Mouse (Mus musculus) cerebellum, adult 2 months (tissue): ENCODE results near the gene Amz1. TPM values are rescaled to one million over a fixed set of nuclear protein-coding genes. Genes with fewer than 3 reads are reported as not detected.

Source experiments
- DNase-seq, 2 experiments: peaks; one replicate each; pipeline ENCODE4 v3.0.0; 2021
- H3K27ac ChIP-seq: fragments of 200-500 bp; 2 replicates; pipeline ENCODE4 v1.5.1; 2012; ENCODE audit warnings: low read length, control low read depth, inconsistent platforms; ENCODE audit not compliant: insufficient read depth
- H3K27me3 ChIP-seq: fragments of 200-500 bp; 2 replicates; pipeline ENCODE4 v1.6.1; 2012; ENCODE audit warnings: inconsistent platforms, mild to moderate bottlenecking, low read length, moderate library complexity; ENCODE audit not compliant: control insufficient read depth, insufficient read depth
- H3K4me1 ChIP-seq: fragments of 200-500 bp; 2 replicates; pipeline ENCODE4 v1.6.1; 2011; ENCODE audit warnings: low read length; ENCODE audit not compliant: control insufficient read depth, insufficient read depth
- H3K4me3 ChIP-seq: fragments of 200-500 bp; replicated peaks from 2 replicates; pipeline ENCODE3; 2011; ENCODE audit warnings: mild to moderate bottlenecking, low read depth, low read length, control low read depth; ENCODE audit not compliant: insufficient read depth
- CTCF ChIP-seq: fragments of 200-500 bp; IDR thresholded peaks from 2 replicates; pipeline ENCODE4 v1.5.1; 2011; ENCODE audit warnings: low read depth, mild to moderate bottlenecking, control low read depth, low read length, moderate library complexity, borderline replicate concordance; ENCODE audit not compliant: insufficient read depth
- POLR2A ChIP-seq: fragments of 200-500 bp; IDR thresholded peaks from 2 replicates; pipeline ENCODE4 v1.6.1; 2011; ENCODE audit warnings: low read length, control low read depth, borderline replicate concordance; ENCODE audit not compliant: insufficient read depth
- whole genome bisulfite sequencing: fragments of 180-500 bp; shearing (Covaris S2); methylation state at CpG from one replicate; pipeline ENCODE4 v1.1.7; 2018; 5-methylcytosine and 5-hydroxymethylcytosine counted together
- polyA plus RNA-seq: library from polyadenylated mRNA; depleted of rRNA; stranded (reverse); fragments of >200 nt; gene quantifications from 2 replicates; pipeline ENCODE4 v1.2.3, GENCODE M21; 2012

The Amz1 gene
- polyA plus RNA-seq, 1 experiment, result 4.6 TPM

- 50% methylated on average over 11 of the region's 11 CpGs for WGBS
- no peak for DNase-seq
- Histone ChIP-seq H3K27ac (no peak overlapping the region), H3K4me1 (no peaks in the 10 kb centered on the region), H3K4me3 (no peak overlapping the region), H3K27me3 (no peaks in the 10 kb centered on the region)
- TF ChIP-seq CTCF (no peak), POLR2A (no peak)
Measured at GRCm38 (mm10) chr5:140741040-140741439, 17.1 kb downstream of the Amz1 start.

- Histone ChIP-seq H3K27ac (no peak overlapping the region), H3K4me1 (no peaks in the 10 kb centered on the region), H3K27me3 (no peaks in the 10 kb centered on the region), H3K4me3 (no peak overlapping the region)
- DNase-seq, result no peak
- TF ChIP-seq CTCF (peak; percentile 24; the same call in 1 of the 2 replicates), POLR2A (no peak)
Measured at GRCm38 (mm10) chr5:140741877-140742276, 17.9 kb downstream of the Amz1 start.

DNA sequence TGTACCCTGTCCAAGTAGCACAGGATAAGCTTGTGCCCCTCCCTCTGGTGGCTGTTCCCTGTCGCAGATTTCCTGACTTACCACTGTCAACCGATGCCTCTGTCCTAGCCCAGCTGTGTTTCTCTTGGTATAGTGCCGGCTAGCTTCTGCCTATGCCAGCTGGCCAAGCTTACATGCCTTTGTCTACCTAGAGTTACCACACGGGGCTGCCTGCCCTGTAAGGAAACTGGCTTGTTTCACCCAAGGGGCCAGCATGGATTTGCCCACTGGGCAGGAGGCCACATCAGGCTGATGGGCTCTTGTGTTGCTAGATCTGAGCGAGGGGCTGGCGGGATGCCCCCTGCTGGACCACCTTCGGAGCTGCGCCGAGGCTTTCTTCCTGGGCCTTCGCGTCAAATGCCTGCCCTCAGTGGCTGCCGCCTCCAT lies 19.8 kb downstream of the Amz1 start:
- no peak overlapping the region for H3K27ac ChIP-seq
- H3K4me3 ChIP-seq, result no peak overlapping the region
- TF ChIP-seq POLR2A (no peak), CTCF (no peak)
- no peak for DNase-seq
- no peaks in the 10 kb centered on the region for H3K4me1 ChIP-seq
- 9% methylated on average over 12 of the region's 12 CpGs for WGBS
- no peaks in the 10 kb centered on the region for H3K27me3 ChIP-seq

- no peak overlapping the region for H3K4me3 ChIP-seq
- no peaks in the 10 kb centered on the region for H3K27me3 ChIP-seq
- no peak for TF ChIP-seq POLR2A
- no peak for TF ChIP-seq CTCF
- WGBS, result 65% methylated on average over 10 of the region's 10 CpGs
- no peak for DNase-seq
- H3K27ac ChIP-seq, result no peak overlapping the region
- H3K4me1 ChIP-seq, result no peaks in the 10 kb centered on the region
Measured at GRCm38 (mm10) chr5:140748425-140748824, 24.5 kb downstream of the Amz1 start.

DNA sequence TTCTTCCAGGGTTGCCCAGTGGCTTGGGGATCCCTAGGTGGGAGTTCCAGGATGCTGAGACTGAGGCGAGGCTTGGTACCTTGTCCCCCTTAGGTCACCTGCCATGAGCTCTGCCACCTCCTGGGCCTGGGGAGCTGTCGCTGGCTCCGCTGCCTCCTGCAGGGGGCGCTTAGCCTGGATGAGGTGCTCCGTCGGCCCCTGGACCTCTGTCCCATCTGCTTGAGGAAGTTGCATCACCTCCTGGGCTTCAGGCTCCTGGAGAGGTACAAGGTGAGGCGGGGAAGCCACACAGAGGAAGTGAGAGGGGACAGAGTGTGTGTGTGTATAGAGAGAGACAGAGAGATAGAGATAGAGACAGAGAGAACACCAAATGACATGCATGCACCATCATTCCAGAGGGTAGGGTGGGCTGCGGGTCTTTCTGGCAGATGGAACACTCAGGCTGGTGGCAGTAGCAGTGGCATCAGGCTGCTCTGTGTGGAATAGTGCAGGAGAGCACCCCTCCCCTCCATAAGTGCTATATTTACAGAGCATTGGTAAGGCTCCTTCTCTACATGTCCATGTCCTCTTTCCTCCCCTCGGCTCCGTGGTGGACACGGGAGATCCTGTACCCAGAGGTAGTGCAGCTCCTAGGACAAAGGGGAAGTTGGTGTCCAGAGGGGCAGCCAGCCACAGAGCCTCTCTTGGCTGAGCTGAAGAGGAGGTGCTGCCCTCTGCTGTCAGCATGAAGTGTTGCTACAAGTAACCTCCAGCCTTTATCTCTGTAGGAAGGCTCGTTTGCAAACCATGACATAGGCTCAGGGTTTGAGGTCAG lies 25.3 kb downstream of the Amz1 start:
- H3K27ac ChIP-seq, result no peak overlapping the region
- peak overlapping the region; percentile 48 for H3K4me3 ChIP-seq
- DNase-seq, result peak; percentile 69 to 75
- H3K4me1 ChIP-seq, result no peaks in the 10 kb centered on the region
- H3K27me3 ChIP-seq, result no peaks in the 10 kb centered on the region
- no peak for TF ChIP-seq POLR2A
- peak; percentile 85 for TF ChIP-seq CTCF
- WGBS, result 13% methylated on average over 12 of the region's 12 CpGs

- no peak for DNase-seq
- Histone ChIP-seq H3K4me3 (no peak overlapping the region), H3K27ac (no peak overlapping the region), H3K27me3 (no peaks in the 10 kb centered on the region), H3K4me1 (no peaks in the 10 kb centered on the region)
- TF ChIP-seq CTCF, result peak; percentile 45; the same call in 1 of the 2 replicates
- no peak for TF ChIP-seq POLR2A
- WGBS, result 3% methylated on average over 1 of the region's 2 CpGs
Measured at GRCm38 (mm10) chr5:140750925-140751324, 27.0 kb downstream of the Amz1 start.

DNA sequence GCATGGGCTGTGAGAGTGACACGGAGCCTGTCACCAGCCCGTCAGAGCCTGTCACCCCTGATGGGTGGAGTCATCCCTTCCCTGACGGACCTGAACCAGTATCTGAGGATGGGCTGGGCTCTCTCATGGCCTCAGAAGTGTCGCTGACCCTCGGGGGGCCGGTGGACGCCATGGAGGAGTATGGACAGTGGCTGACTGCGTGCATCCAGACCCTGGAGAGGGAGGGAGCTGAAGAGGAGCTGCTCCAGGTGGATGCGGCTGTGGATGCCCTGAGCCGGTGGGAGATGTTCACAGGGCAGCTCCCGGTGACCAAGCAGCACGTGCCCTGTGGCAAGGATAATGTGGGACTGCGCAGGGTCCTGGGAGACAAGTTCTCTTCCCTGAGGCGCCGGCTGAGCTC lies 28.1 kb downstream of the Amz1 start:
- DNase-seq, result no peak
- WGBS, result 91% methylated on average over 15 of the region's 15 CpGs
- TF ChIP-seq POLR2A (no peak), CTCF (no peak)
- no peaks in the 10 kb centered on the region for H3K27me3 ChIP-seq
- H3K4me1 ChIP-seq, result no peaks in the 10 kb centered on the region
- H3K27ac ChIP-seq, result no peak overlapping the region
- H3K4me3 ChIP-seq, result no peak overlapping the region

- 89% methylated on average over 3 of the region's 3 CpGs for WGBS
- Histone ChIP-seq H3K27ac (no peak overlapping the region), H3K4me1 (no peaks in the 10 kb centered on the region), H3K4me3 (no peak overlapping the region), H3K27me3 (no peaks in the 10 kb centered on the region)
- TF ChIP-seq CTCF (no peak), POLR2A (no peak)
- no peak for DNase-seq
Measured at GRCm38 (mm10) chr5:140752639-140753038, 28.7 kb downstream of the Amz1 start.
